Mouse (Mus musculus) liver, embryonic 14.5 days (tissue): Measurements from ENCODE around the gene Rasgrf1.

Experiments
- CTCF ChIP-seq: IDR thresholded peaks from 2 replicates; pipeline ENCODE4 v1.5.1; 2016; ENCODE audit warnings: antibody characterized with exemption, low read depth, control low read depth
- EP300 ChIP-seq: IDR thresholded peaks from 2 replicates; pipeline ENCODE4 v1.6.1; 2016; ENCODE audit warnings: antibody characterized with exemption, low read depth

- TF ChIP-seq CTCF (no peak), EP300 (no peak)
These were observed 126.6 kb downstream of the Rasgrf1 start for GRCm38 (mm10) chr9:90036313-90036712.
